Mouse (Mus musculus): Measurements from ENCODE around the gene Rhd. TPM values are rescaled to one million over a fixed set of nuclear protein-coding genes. Genes with fewer than 3 reads are reported as not detected.

Gene Rhd
- polyA plus RNA-seq, 1 experiment from 2014 or later: 0.54 TPM

GRCm38 (mm10) chr4:134876171-134876570, 11.8 kb downstream of the Rhd start:
- H3K9me3 ChIP-seq (ENCODE audit: control insufficient read depth, low read length): no peaks in the 10 kb centered on the region
- H3K9ac ChIP-seq (replicated peaks; ENCODE audit: low read length): no peak overlapping the region
- DNase-seq (no peak), ATAC-seq (ENCODE audit: low FRiP score, low TSS enrichment) (no peak)
- H3K27ac ChIP-seq (replicated peaks; ENCODE audit: low read depth, low read length): no peak overlapping the region
- H3K4me2 ChIP-seq (ENCODE audit: low read length): no peak overlapping the region
- H3K36me3 ChIP-seq (ENCODE audit: control insufficient read depth, insufficient read depth, low read length): no peaks in the 10 kb centered on the region
- H3K4me1 ChIP-seq (ENCODE audit: control insufficient read depth, insufficient read depth, low read length): no peaks in the 10 kb centered on the region
- WGBS: 82% methylated on average over 9 of the region's 9 CpGs
- H3K27me3 ChIP-seq (ENCODE audit: control insufficient read depth, insufficient read depth, low read length): no peaks in the 10 kb centered on the region
- no peak overlapping the region for H3K4me3 ChIP-seq (replicated peaks; ENCODE audit: low read depth, low read length)

GRCm38 (mm10) chr4:134879410-134879981, 15.2 kb downstream of the Rhd start:
- Histone ChIP-seq H3K4me2 (ENCODE audit: low read length) (peak overlapping the region; percentile 60), H3K4me3 (replicated peaks; ENCODE audit: low read depth, low read length) (peak overlapping the region; percentile 24), H3K36me3 (ENCODE audit: control insufficient read depth, insufficient read depth, low read length) (no peaks in the 10 kb centered on the region), H3K9ac (replicated peaks; ENCODE audit: low read length) (peak overlapping the region; percentile 16; the same call in 1 of the 2 replicates), H3K27me3 (ENCODE audit: control insufficient read depth, insufficient read depth, low read length) (no peaks in the 10 kb centered on the region), H3K27ac (replicated peaks; ENCODE audit: low read depth, low read length) (no peak overlapping the region), H3K9me3 (ENCODE audit: control insufficient read depth, low read length) (no peaks in the 10 kb centered on the region), H3K4me1 (ENCODE audit: control insufficient read depth, insufficient read depth, low read length) (no peaks in the 10 kb centered on the region)
- WGBS: 1% methylated on average over 17 of the region's 17 CpGs
- DNase-seq (peak; percentile 87), ATAC-seq (ENCODE audit: low FRiP score, low TSS enrichment) (no peak)

- Histone ChIP-seq H3K27ac (replicated peaks; ENCODE audit: low read depth, low read length) (no peak overlapping the region), H3K27me3 (ENCODE audit: control insufficient read depth, insufficient read depth, low read length) (no peaks in the 10 kb centered on the region), H3K9ac (replicated peaks; ENCODE audit: low read length) (peak overlapping the region; percentile 16; the same call in 1 of the 2 replicates), H3K4me1 (ENCODE audit: control insufficient read depth, insufficient read depth, low read length) (no peaks in the 10 kb centered on the region), H3K4me3 (replicated peaks; ENCODE audit: low read depth, low read length) (peak overlapping the region; percentile 24; the same call in 1 of the 2 replicates), H3K36me3 (ENCODE audit: control insufficient read depth, insufficient read depth, low read length) (no peaks in the 10 kb centered on the region), H3K4me2 (ENCODE audit: low read length) (peak overlapping the region; percentile 60), H3K9me3 (ENCODE audit: control insufficient read depth, low read length) (no peaks in the 10 kb centered on the region)
- WGBS: 30% methylated on average over 6 of the region's 6 CpGs
- no peak for ATAC-seq (ENCODE audit: low FRiP score, low TSS enrichment)
- no peak for DNase-seq
These were observed 15.7 kb downstream of the Rhd start for GRCm38 (mm10) chr4:134880041-134880440.

GRCm38 (mm10) chr4:134883266-134883665, 18.9 kb downstream of the Rhd start:
- DNase-seq (peak; percentile 33), ATAC-seq (ENCODE audit: low FRiP score, low TSS enrichment) (no peak)
- 31% methylated on average over 7 of the region's 7 CpGs for WGBS
- H3K9me3 ChIP-seq (ENCODE audit: control insufficient read depth, low read length): no peaks in the 10 kb centered on the region
- H3K27ac ChIP-seq (replicated peaks; ENCODE audit: low read depth, low read length): no peak overlapping the region
- no peaks in the 10 kb centered on the region for H3K4me1 ChIP-seq (ENCODE audit: control insufficient read depth, insufficient read depth, low read length)
- H3K36me3 ChIP-seq (ENCODE audit: control insufficient read depth, insufficient read depth, low read length): no peaks in the 10 kb centered on the region
- H3K4me2 ChIP-seq (ENCODE audit: low read length): no peak overlapping the region
- H3K27me3 ChIP-seq (ENCODE audit: control insufficient read depth, insufficient read depth, low read length): no peaks in the 10 kb centered on the region
- H3K4me3 ChIP-seq (replicated peaks; ENCODE audit: low read depth, low read length): no peak overlapping the region
- H3K9ac ChIP-seq (replicated peaks; ENCODE audit: low read length): no peak overlapping the region

GRCm38 (mm10) chr4:134883808-134884207, 19.5 kb downstream of the Rhd start:
- Histone ChIP-seq H3K27ac (replicated peaks; ENCODE audit: low read depth, low read length) (no peak overlapping the region), H3K4me2 (ENCODE audit: low read length) (no peak overlapping the region), H3K27me3 (ENCODE audit: control insufficient read depth, insufficient read depth, low read length) (no peaks in the 10 kb centered on the region), H3K36me3 (ENCODE audit: control insufficient read depth, insufficient read depth, low read length) (no peaks in the 10 kb centered on the region), H3K9me3 (ENCODE audit: control insufficient read depth, low read length) (no peaks in the 10 kb centered on the region), H3K9ac (replicated peaks; ENCODE audit: low read length) (no peak overlapping the region), H3K4me3 (replicated peaks; ENCODE audit: low read depth, low read length) (no peak overlapping the region), H3K4me1 (ENCODE audit: control insufficient read depth, insufficient read depth, low read length) (no peaks in the 10 kb centered on the region)
- 88% methylated on average over 10 of the region's 10 CpGs for WGBS
- DNase-seq (no peak), ATAC-seq (ENCODE audit: low FRiP score, low TSS enrichment) (no peak)

- Histone ChIP-seq H3K9me3 (ENCODE audit: control insufficient read depth, low read length) (no peaks in the 10 kb centered on the region), H3K4me3 (replicated peaks; ENCODE audit: low read depth, low read length) (no peak overlapping the region), H3K9ac (replicated peaks; ENCODE audit: low read length) (no peak overlapping the region), H3K36me3 (ENCODE audit: control insufficient read depth, insufficient read depth, low read length) (no peaks in the 10 kb centered on the region), H3K27me3 (ENCODE audit: control insufficient read depth, insufficient read depth, low read length) (no peaks in the 10 kb centered on the region), H3K4me1 (ENCODE audit: control insufficient read depth, insufficient read depth, low read length) (no peaks in the 10 kb centered on the region), H3K4me2 (ENCODE audit: low read length) (no peak overlapping the region), H3K27ac (replicated peaks; ENCODE audit: low read depth, low read length) (no peak overlapping the region)
- no peak for DNase-seq
- no peak for ATAC-seq (ENCODE audit: low FRiP score, low TSS enrichment)
- WGBS: 95% methylated on average over 4 of the region's 4 CpGs
These were observed 20.0 kb downstream of the Rhd start for GRCm38 (mm10) chr4:134884364-134884763.

GRCm38 (mm10) chr4:134892096-134892495, 27.8 kb downstream of the Rhd start:
- DNase-seq (no peak), ATAC-seq (ENCODE audit: low FRiP score, low TSS enrichment) (no peak)
- H3K4me3 ChIP-seq (replicated peaks; ENCODE audit: low read depth, low read length): no peak overlapping the region
- no peak overlapping the region for H3K9ac ChIP-seq (replicated peaks; ENCODE audit: low read length)
- H3K27ac ChIP-seq (replicated peaks; ENCODE audit: low read depth, low read length): no peak overlapping the region
- no peaks in the 10 kb centered on the region for H3K4me1 ChIP-seq (ENCODE audit: control insufficient read depth, insufficient read depth, low read length)
- no peaks in the 10 kb centered on the region for H3K27me3 ChIP-seq (ENCODE audit: control insufficient read depth, insufficient read depth, low read length)
- 77% methylated on average over 6 of the region's 6 CpGs for WGBS
- H3K4me2 ChIP-seq (ENCODE audit: low read length): no peak overlapping the region
- peaks cover 15% of the 10 kb centered on the region for H3K36me3 ChIP-seq (ENCODE audit: control insufficient read depth, insufficient read depth, low read length)
- H3K9me3 ChIP-seq (ENCODE audit: control insufficient read depth, low read length): no peaks in the 10 kb centered on the region

GRCm38 (mm10) chr4:134897256-134897655, 32.9 kb downstream of the Rhd start:
- WGBS: 87% methylated on average over 6 of the region's 6 CpGs
- Histone ChIP-seq H3K27ac (replicated peaks; ENCODE audit: low read depth, low read length) (no peak overlapping the region), H3K4me1 (ENCODE audit: control insufficient read depth, insufficient read depth, low read length) (no peaks in the 10 kb centered on the region), H3K4me2 (ENCODE audit: low read length) (no peak overlapping the region), H3K9ac (replicated peaks; ENCODE audit: low read length) (no peak overlapping the region), H3K36me3 (ENCODE audit: control insufficient read depth, insufficient read depth, low read length) (peaks cover 65% of the 10 kb centered on the region), H3K27me3 (ENCODE audit: control insufficient read depth, insufficient read depth, low read length) (no peaks in the 10 kb centered on the region), H3K9me3 (ENCODE audit: control insufficient read depth, low read length) (no peaks in the 10 kb centered on the region), H3K4me3 (replicated peaks; ENCODE audit: low read depth, low read length) (no peak overlapping the region)
- ATAC-seq (ENCODE audit: low FRiP score, low TSS enrichment) (no peak), DNase-seq (no peak)

GRCm38 (mm10) chr4:134901126-134901525, 36.8 kb downstream of the Rhd start:
- H3K4me3 ChIP-seq (replicated peaks; ENCODE audit: low read depth, low read length): no peak overlapping the region
- no peak for ATAC-seq (ENCODE audit: low FRiP score, low TSS enrichment)
- no peak overlapping the region for H3K4me2 ChIP-seq (ENCODE audit: low read length)
- no peaks in the 10 kb centered on the region for H3K27me3 ChIP-seq (ENCODE audit: control insufficient read depth, insufficient read depth, low read length)
- no peak overlapping the region for H3K9ac ChIP-seq (replicated peaks; ENCODE audit: low read length)
- no peaks in the 10 kb centered on the region for H3K4me1 ChIP-seq (ENCODE audit: control insufficient read depth, insufficient read depth, low read length)
- WGBS: 95% methylated on average over 8 of the region's 8 CpGs
- DNase-seq: no peak
- H3K9me3 ChIP-seq (ENCODE audit: control insufficient read depth, low read length): no peaks in the 10 kb centered on the region
- peaks cover 97% of the 10 kb centered on the region for H3K36me3 ChIP-seq (ENCODE audit: control insufficient read depth, insufficient read depth, low read length)
- no peak overlapping the region for H3K27ac ChIP-seq (replicated peaks; ENCODE audit: low read depth, low read length)
